In the genomic region with DNA sequence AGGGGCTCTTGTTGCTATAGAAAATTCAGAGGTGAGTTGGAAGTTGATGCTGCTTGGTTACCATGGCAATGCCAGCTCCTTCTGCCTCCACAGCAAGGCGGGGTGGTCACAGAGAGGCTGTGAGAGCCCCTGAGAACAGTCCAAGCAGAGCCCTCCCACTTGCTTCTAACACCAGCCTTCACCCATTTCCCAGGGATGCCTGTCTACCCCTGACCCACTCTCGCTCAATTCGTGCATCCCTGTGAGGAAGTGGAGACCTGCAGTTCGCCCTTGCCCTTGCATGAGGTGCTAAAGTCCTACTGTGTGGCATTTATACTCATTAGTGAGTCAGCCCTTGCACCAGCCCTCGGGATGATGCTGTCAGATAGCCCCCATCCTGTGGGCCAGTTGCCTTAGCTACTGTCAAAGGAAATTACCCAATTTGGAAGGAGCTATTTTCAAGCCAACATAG, we compare ENCODE assay signal across 12 mouse cellular contexts.
A peak's percentile ranks its signal among the peaks of the same experiment; 100 is the strongest.
DNase-seq lines count a peak whose midpoint lies in the region; ATAC-seq and TF ChIP-seq lines count a peak whose summit lies in the region.
"Had no signal": no experiment of that assay in that cellular context is flagged by ENCODE, and none has a peak within 500 bp of the region (broad histone marks: within the 10 kb centered on the region; RNA-seq: fewer than 3 reads in every experiment).

No protein-coding gene starts in this region.

- H3K36me3 ChIP-seq in midbrain, embryonic 13.5 days: no peaks in the 10 kb centered on the region
- H3K36me3 ChIP-seq in lung, postnatal 0 days (ENCODE audit: insufficient read depth, low read length): no peaks in the 10 kb centered on the region
- H3K36me3 ChIP-seq: heart, embryonic 13.5 days; limb, embryonic 10.5 days had no signal

- H3K27me3 ChIP-seq in midbrain, embryonic 13.5 days: no peaks in the 10 kb centered on the region
- H3K27me3 ChIP-seq in lung, postnatal 0 days (replicated peaks; ENCODE audit: insufficient read depth, low read length): no peaks in the 10 kb centered on the region
- H3K27me3 ChIP-seq: heart, embryonic 13.5 days had no signal

- TF ChIP-seq EP300 in lung, postnatal 0 days (IDR thresholded peaks at IDR 0.05): no peak

- no peak overlapping the region for H3K9ac ChIP-seq in midbrain, embryonic 13.5 days (replicated peaks)
- H3K9ac ChIP-seq in lung, postnatal 0 days (replicated peaks; ENCODE audit: low read depth): no peak overlapping the region
- H3K9ac ChIP-seq: heart, embryonic 13.5 days; liver, postnatal 0 days had no signal

- 39% methylated on average over 5 of the region's 5 CpGs for WGBS in midbrain, embryonic 13.5 days
- WGBS in lung, postnatal 0 days: 41% methylated on average over 5 of the region's 5 CpGs

- peak in 1 of 2 experiments; percentile 42 for DNase-seq in layer of hippocampus, adult 2 months (ENCODE audit: low spot score in 2 of 2)
- DNase-seq in layer of hippocampus, postnatal 25 days (ENCODE audit: extremely low spot score in 1 of 2, low spot score in 1 of 2): no peak
- peak; percentile 69 to 70 for DNase-seq in frontal cortex, postnatal 36 days (ENCODE audit: low spot score in 2 of 2)
- DNase-seq in right cerebral cortex, postnatal 36 days (ENCODE audit: low spot score in 2 of 2): peak; percentile 55 to 62
- no peak for DNase-seq in thymus, postnatal 25 days
- no peak for DNase-seq in embryo, embryonic 10.5 days (ENCODE audit: low spot score)
- DNase-seq in lung, postnatal 0 days (ENCODE audit: low spot score): no peak
- DNase-seq: kidney, adult 8-10 months; liver, postnatal 0 days had no signal

- peak overlapping the region; percentile 81 for H3K27ac ChIP-seq in layer of hippocampus, adult 2 months
- H3K27ac ChIP-seq in midbrain, embryonic 13.5 days: peak overlapping the region; percentile 81
- H3K27ac ChIP-seq in lung, postnatal 0 days (ENCODE audit: low read length): no peak overlapping the region
- H3K27ac ChIP-seq: heart, embryonic 13.5 days; limb, embryonic 10.5 days had no signal

- no peak overlapping the region for H3K4me3 ChIP-seq in layer of hippocampus, adult 2 months
- H3K4me3 ChIP-seq in midbrain, embryonic 13.5 days (replicated peaks): no peak overlapping the region
- H3K4me3 ChIP-seq in lung, postnatal 0 days (ENCODE audit: low read depth, low read length): no peak overlapping the region
- H3K4me3 ChIP-seq: heart, embryonic 13.5 days; limb, embryonic 10.5 days had no signal

- H3K4me1 ChIP-seq in midbrain, embryonic 13.5 days (replicated peaks): peaks cover 28% of the 10 kb centered on the region
- no peaks in the 10 kb centered on the region for H3K4me1 ChIP-seq in lung, postnatal 0 days (ENCODE audit: insufficient read depth, low read depth, low read length)
- H3K4me1 ChIP-seq: heart, embryonic 13.5 days had no signal

- ATAC-seq in midbrain, embryonic 13.5 days: peak; percentile 85
- no peak for ATAC-seq in lung, postnatal 0 days
- ATAC-seq: liver, postnatal 0 days had no signal

- no peaks in the 10 kb centered on the region for H3K9me3 ChIP-seq in midbrain, embryonic 13.5 days
- no peaks in the 10 kb centered on the region for H3K9me3 ChIP-seq in lung, postnatal 0 days (ENCODE audit: low read length)
- H3K9me3 ChIP-seq: heart, embryonic 13.5 days; limb, embryonic 10.5 days had no signal

- H3K4me2 ChIP-seq in midbrain, embryonic 13.5 days (replicated peaks): no peak overlapping the region
- H3K4me2 ChIP-seq in lung, postnatal 0 days (replicated peaks; ENCODE audit: low read depth, low read length): no peak overlapping the region
- H3K4me2 ChIP-seq: heart, embryonic 13.5 days had no signal

- no peak for TF ChIP-seq CTCF in layer of hippocampus, adult 2 months (conservative IDR thresholded peaks at IDR 0.05)
- TF ChIP-seq CTCF in lung, postnatal 0 days (IDR thresholded peaks at IDR 0.05): no peak

Comparison
In these comparisons a context has a peak if more than half of its experiments do, and no peak if none do; other contexts are left out.
1. DNase-seq: peak in frontal cortex, postnatal 36 days (2 of 2) and right cerebral cortex, postnatal 36 days (2 of 2); none in layer of hippocampus, postnatal 25 days (0 of 2), thymus, postnatal 25 days (single experiment), embryo, embryonic 10.5 days (single experiment) and lung, postnatal 0 days (single experiment).